ENCODE assay signal across 8 mouse cellular contexts in the genomic region with DNA sequence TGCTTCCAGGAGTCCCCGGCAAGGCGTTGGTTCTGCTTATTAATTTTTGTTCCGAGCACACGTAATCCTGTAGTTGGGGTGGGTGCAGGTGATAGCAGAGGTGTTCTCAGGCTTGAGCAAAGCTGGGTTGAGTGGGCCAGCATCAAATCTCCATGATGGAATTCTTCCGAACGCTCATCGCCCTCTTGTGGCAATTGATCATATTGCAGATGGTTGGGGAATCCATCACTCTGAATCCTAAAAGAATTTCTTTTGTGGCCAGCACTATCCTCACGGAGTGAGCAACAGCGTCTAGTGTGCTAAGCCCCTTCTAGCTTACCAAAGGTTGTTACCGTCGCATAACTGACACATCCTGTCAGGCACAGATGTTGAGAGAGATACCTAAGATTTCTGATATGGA. TPM values are rescaled to one million over a fixed set of nuclear protein-coding genes. Genes with fewer than 3 reads are reported as not detected.
DNase-seq lines count a peak whose midpoint lies in the region; ATAC-seq and TF ChIP-seq lines count a peak whose summit lies in the region.

No protein-coding gene starts in this region.

- TF ChIP-seq CTCF in lung, adult 2 months (IDR thresholded peaks at IDR 0.05; ENCODE audit: insufficient read depth, low read length): peak; percentile 52

- peak; percentile 67 for DNase-seq in 416B (ENCODE audit: low read depth)
- peak; percentile 82 for DNase-seq in ES-CJ7 (ENCODE audit: low read depth, low spot score)
- DNase-seq in cerebellum, adult 11 months: peak; percentile 41
- peak; percentile 88 for DNase-seq in forebrain, embryonic 14.5 days (ENCODE audit: low spot score)
- DNase-seq in kidney, postnatal 25 days: peak; percentile 43 to 73
- peak; percentile 44 for DNase-seq in lung, adult 2 months
- DNase-seq in retina, adult 2 months (ENCODE audit: low read depth, low spot score): peak; percentile 62

- no peaks in the 10 kb centered on the region for H3K4me1 ChIP-seq in forebrain, embryonic 14.5 days (ENCODE audit: control insufficient read depth, insufficient read depth, low read length)
- H3K4me1 ChIP-seq in lung, adult 2 months (ENCODE audit: control insufficient read depth, insufficient read depth, low read length): peaks cover 3% of the 10 kb centered on the region; the same call in 1 of the 2 replicates

- no peaks in the 10 kb centered on the region for H3K27me3 ChIP-seq in forebrain, embryonic 14.5 days (replicated peaks; ENCODE audit: control insufficient read depth, insufficient read depth, low read length)

- no peak for TF ChIP-seq POLR2A in lung, adult 2 months (IDR thresholded peaks at IDR 0.05; ENCODE audit: borderline replicate concordance, extremely low read depth, low read depth, low read length)

- peak; percentile 62; the same call in 1 of the 2 replicates for ATAC-seq in forebrain, embryonic 14.5 days
- no peak for ATAC-seq in inflammation-experienced regulatory T-cells, adult 6 months

- 11% methylated on average over 11 of the region's 11 CpGs for WGBS in forebrain, embryonic 14.5 days
- WGBS in lung, adult 2 months: 12% methylated on average over 11 of the region's 11 CpGs

- H3K4me2 ChIP-seq in forebrain, embryonic 14.5 days (ENCODE audit: low read length): no peak overlapping the region

- no peak overlapping the region for H3K4me3 ChIP-seq in forebrain, embryonic 14.5 days (ENCODE audit: low read depth, low read length)
- H3K4me3 ChIP-seq in lung, adult 2 months (replicated peaks; ENCODE audit: extremely low read depth, low read depth, low read length): no peak overlapping the region

- H3K36me3 ChIP-seq in forebrain, embryonic 14.5 days (ENCODE audit: control insufficient read depth, insufficient read depth, low read length): no peaks in the 10 kb centered on the region

- H3K9ac ChIP-seq in forebrain, embryonic 14.5 days (ENCODE audit: low read length): no peak overlapping the region

- no peak overlapping the region for H3K27ac ChIP-seq in forebrain, embryonic 14.5 days (ENCODE audit: low read depth, low read length)

- no peaks in the 10 kb centered on the region for H3K9me3 ChIP-seq in forebrain, embryonic 14.5 days (replicated peaks; ENCODE audit: control insufficient read depth, low read length)

RNA-seq across cellular contexts. Expression of a gene that starts 14.4 kb away (rescaled TPM):
- 14.9 and 18.1 TPM in 2 replicates for polyA plus RNA-seq in forebrain, embryonic 14.5 days (2014; fragmentation: Nextera tagmentation; extraction: Ambion mirVana)
- polyA plus RNA-seq in lung, adult 2 months (2012; rRNA removed): not detected in 2 replicates
- polyA plus RNA-seq in inflammation-experienced regulatory T-cells, adult 6 months (2017; shearing (Covaris generic)): under 1 TPM; 0.23 to 0.75 (median 0.37) TPM

RNA-seq across cellular contexts. Expression of a gene that starts 18.5 kb away (rescaled TPM):
- not detected in 2 replicates for polyA plus RNA-seq in forebrain, embryonic 14.5 days (2014; fragmentation: Nextera tagmentation; extraction: Ambion mirVana)
- polyA plus RNA-seq in lung, adult 2 months (2012; rRNA removed): not detected in 2 replicates
- polyA plus RNA-seq in inflammation-experienced regulatory T-cells, adult 6 months (2017; shearing (Covaris generic)): not detected

RNA-seq across cellular contexts. Expression of a gene that starts 46.4 kb away (rescaled TPM):
- 1.1 and 1.6 TPM in 2 replicates for polyA plus RNA-seq in forebrain, embryonic 14.5 days (2014; fragmentation: Nextera tagmentation; extraction: Ambion mirVana)
- polyA plus RNA-seq in lung, adult 2 months (2012; rRNA removed): 0.65 and 1.9 TPM in 2 replicates
- 1 to 10 TPM; 2.7 to 8.8 (median 6.8) TPM for polyA plus RNA-seq in inflammation-experienced regulatory T-cells, adult 6 months (2017; shearing (Covaris generic))
